Mouse (Mus musculus): ENCODE data around the gene Cfap161.
A peak's percentile ranks its signal among the peaks of the same experiment; 100 is the strongest.

Cfap161 gene

GRCm38 (mm10) chr7:83802007-83802406, 7.3 kb upstream of the Cfap161 start:
- no peak for DNase-seq (ENCODE audit: low spot score in 2 of 2)

- no peak for DNase-seq (ENCODE audit: low spot score in 2 of 2)
These were observed 6.8 kb upstream of the Cfap161 start for GRCm38 (mm10) chr7:83801483-83801875.

- no peak for DNase-seq (ENCODE audit: low spot score in 2 of 2)
These were observed 6.1 kb upstream of the Cfap161 start for GRCm38 (mm10) chr7:83800561-83801482.

- DNase-seq (ENCODE audit: low spot score in 2 of 2): no peak
These were observed 5.4 kb upstream of the Cfap161 start for GRCm38 (mm10) chr7:83800071-83800470.

GRCm38 (mm10) chr7:83798004-83798403, 3.3 kb upstream of the Cfap161 start:
- no peak for DNase-seq (ENCODE audit: low spot score in 2 of 2)

GRCm38 (mm10) chr7:83796177-83796576, 1.5 kb upstream of the Cfap161 start:
- no peak for DNase-seq (ENCODE audit: low spot score in 2 of 2)

GRCm38 (mm10) chr7:83794006-83794683, 535 bp downstream of the Cfap161 start:
- DNase-seq (ENCODE audit: low spot score in 2 of 2): no peak

GRCm38 (mm10) chr7:83780881-83781280, 13.8 kb downstream of the Cfap161 start:
- no peak for DNase-seq (ENCODE audit: low spot score in 2 of 2)

GRCm38 (mm10) chr7:83780026-83780425, 14.7 kb downstream of the Cfap161 start:
- DNase-seq (ENCODE audit: low spot score in 2 of 2): no peak

GRCm38 (mm10) chr7:83779028-83779427, 15.7 kb downstream of the Cfap161 start:
- no peak for DNase-seq (ENCODE audit: low spot score in 2 of 2)

GRCm38 (mm10) chr7:83778516-83778915, 16.2 kb downstream of the Cfap161 start:
- no peak for DNase-seq (ENCODE audit: low spot score in 2 of 2)

GRCm38 (mm10) chr7:83774721-83775120, 20.0 kb downstream of the Cfap161 start:
- DNase-seq (ENCODE audit: low spot score in 2 of 2): peak in 1 of 2 experiments; percentile 5

- DNase-seq (ENCODE audit: low spot score in 2 of 2): no peak
These were observed 31.0 kb downstream of the Cfap161 start for GRCm38 (mm10) chr7:83763674-83764073.

- no peak for DNase-seq (ENCODE audit: low spot score in 2 of 2)
These were observed 32.3 kb downstream of the Cfap161 start for GRCm38 (mm10) chr7:83762336-83762735.

- no peak for DNase-seq (ENCODE audit: low spot score in 2 of 2)
These were observed 43.6 kb downstream of the Cfap161 start for GRCm38 (mm10) chr7:83751055-83751454.

GRCm38 (mm10) chr7:83748405-83748804, 46.3 kb downstream of the Cfap161 start:
- no peak for DNase-seq (ENCODE audit: low spot score in 2 of 2)

GRCm38 (mm10) chr7:83746107-83746687, 48.5 kb downstream of the Cfap161 start:
- no peak for DNase-seq (ENCODE audit: low spot score in 2 of 2)

- DNase-seq (ENCODE audit: low spot score in 2 of 2): no peak
These were observed 49.1 kb downstream of the Cfap161 start, which contains the start of gene Il16 for GRCm38 (mm10) chr7:83745413-83746106. Gene Il16, minus strand, starts transcription at chr7:83745726.

GRCm38 (mm10) chr7:83745065-83745412, 49.6 kb downstream of the Cfap161 start:
- DNase-seq (ENCODE audit: low spot score in 2 of 2): no peak

GRCm38 (mm10) chr7:83744250-83744649, 50.4 kb downstream of the Cfap161 start:
- no peak for DNase-seq (ENCODE audit: low spot score in 2 of 2)

- no peak for DNase-seq (ENCODE audit: low spot score in 2 of 2)
These were observed 52.0 kb downstream of the Cfap161 start for GRCm38 (mm10) chr7:83742690-83743089.

- DNase-seq (ENCODE audit: low spot score in 2 of 2): no peak
These were observed 52.7 kb downstream of the Cfap161 start for GRCm38 (mm10) chr7:83742026-83742425.

Measured in natural killer cell, adult 2 months (primary cell).